Mouse (Mus musculus): ENCODE results near the gene Akna.

DNA sequence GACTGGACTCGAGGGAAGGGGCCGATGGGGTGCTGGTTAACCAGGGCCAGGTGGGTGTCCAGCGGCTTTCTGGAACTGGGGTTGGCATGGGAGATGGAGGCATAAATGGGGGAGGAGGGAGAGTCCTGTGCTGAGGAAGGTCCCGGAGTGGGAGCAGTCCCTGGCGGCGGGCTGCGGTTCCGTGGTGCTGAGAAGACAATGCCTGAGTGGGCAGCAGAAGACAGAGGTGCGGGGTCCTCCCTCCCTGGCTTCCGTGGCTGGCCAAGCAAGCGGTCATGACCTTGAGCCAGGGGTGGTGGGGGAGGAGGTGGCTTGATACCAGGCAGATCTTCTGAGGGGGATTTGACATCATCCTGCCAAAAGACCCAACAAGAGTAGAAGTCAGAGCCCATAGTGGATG is 15.1 kb upstream of the Akna start:
- TF ChIP-seq EP300 (IDR thresholded peaks at IDR 0.05; ENCODE audit: low read depth) (no peak), CTCF (IDR thresholded peaks at IDR 0.05; ENCODE audit: low read depth) (no peak)

All from liver, postnatal 0 days (tissue).